Mouse (Mus musculus): ENCODE measurements around the gene Wwc1.
A peak's percentile ranks its signal among the peaks of the same experiment; 100 is the strongest.

Gene Wwc1

DNA sequence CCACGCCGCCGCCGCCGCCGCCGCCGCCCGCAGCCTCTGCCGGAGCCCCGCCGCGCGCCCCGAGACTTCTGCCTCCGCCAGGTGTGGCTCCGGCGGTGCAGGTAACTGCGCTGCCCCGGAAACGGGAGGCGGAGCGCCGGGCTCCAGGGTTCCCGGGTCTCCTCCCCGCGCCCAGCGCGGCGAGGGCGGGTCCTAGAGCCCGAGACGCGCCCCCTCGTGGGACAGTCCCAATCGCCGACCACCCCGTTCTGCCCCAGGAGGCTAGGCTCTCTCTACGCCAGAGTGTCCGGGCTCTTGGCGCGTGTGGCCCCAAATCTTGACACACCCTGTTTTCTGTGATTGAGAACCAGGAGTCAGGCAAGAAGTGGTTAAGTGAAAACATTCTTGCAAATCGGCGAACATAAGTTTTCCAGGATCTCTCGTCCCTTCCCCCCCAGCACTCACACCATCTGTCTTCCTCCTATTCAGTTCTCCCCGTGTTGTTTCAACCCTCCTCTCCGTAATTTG is at the start of gene Wwc1:
Wwc1 (minus strand) TSS at position 117 of the 507 bp plus-strand sequence.
- peak; percentile 85 for DNase-seq (ENCODE audit: low read depth, low spot score)

- DNase-seq (ENCODE audit: low read depth, low spot score): no peak
Measured at GRCm38 (mm10) chr11:36020009-36020408, 39.7 kb upstream of the Wwc1 start.

DNA sequence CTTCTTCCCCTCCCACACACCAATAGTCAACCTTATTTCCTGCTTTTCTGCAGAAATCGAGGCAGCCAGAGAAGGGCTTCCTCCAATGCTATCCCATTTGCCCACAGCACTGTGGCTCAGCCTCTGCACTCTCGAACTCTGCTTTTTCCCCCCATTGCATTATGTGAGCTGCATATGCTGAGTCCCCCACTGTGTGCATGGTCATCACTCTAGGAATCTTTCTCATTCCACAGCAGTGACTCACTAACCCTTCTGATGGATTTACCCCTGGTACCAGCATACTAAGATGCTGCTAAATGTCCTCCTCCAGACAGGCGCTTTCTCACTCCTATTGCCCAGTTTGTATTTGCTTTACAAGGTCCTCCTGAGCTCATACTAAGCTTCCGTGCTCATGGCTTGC is 32.9 kb upstream of the Wwc1 start:
- no peak for DNase-seq (ENCODE audit: low read depth, low spot score)

GRCm38 (mm10) chr11:36009281-36010208 is 29.2 kb upstream of the Wwc1 start:
- DNase-seq (ENCODE audit: low read depth, low spot score): no peak

DNA sequence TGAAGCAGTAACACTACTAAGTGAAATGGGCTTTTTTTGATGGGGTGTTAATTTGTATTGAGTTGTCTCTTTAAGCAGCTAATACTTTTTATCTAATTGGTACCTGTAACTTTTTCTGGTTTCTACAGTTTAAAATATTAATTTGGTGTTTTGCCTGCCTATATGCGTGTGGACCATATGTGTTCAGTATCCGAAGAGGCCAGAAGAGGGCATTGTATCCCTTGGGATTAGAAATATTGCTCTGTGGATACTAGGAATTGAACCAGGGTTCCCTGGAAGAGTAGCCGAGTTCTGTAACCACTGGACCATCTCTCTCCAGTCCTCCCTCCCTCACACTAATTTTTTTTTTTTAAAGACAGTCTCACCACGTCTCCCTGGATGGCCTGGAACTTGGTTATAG is 22.6 kb upstream of the Wwc1 start:
- DNase-seq (ENCODE audit: low read depth, low spot score): no peak

DNA sequence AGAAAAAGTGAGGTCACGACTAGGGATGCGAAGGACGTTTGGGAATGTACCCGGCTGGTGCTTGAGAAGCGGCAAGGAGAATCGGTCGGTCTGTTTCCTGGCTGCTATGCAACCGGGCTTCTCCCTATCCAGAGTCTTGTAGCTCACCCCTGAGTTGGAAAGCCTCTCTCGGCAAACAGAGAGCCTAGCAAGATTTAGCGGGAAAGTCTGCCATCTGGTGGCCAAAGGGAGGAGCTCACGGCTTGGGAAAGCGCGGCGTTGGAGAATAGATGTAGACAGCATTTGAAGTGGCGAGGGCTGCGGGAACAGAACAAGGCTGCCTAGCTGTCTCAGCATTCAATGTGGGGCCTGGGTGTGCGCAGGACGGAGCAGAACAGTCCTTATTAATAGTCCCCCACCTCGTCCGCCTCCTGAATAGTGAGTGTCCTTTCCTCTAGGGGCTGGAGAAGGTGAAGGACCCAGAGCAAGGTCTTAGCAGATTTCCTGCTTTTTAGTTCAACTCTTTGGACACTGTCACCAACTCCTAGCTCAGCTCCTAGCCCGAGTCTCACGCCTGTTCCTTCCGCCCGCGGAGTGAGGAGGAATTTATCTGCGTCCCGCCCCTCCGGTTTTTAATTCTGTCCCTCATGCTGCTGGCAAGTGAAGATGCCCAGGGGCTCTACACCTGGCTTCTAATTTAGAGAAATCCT is 21.1 kb upstream of the Wwc1 start:
- DNase-seq (ENCODE audit: low read depth, low spot score): peak; percentile 94

GRCm38 (mm10) chr11:36000585-36001281 is 20.4 kb upstream of the Wwc1 start:
- no peak for DNase-seq (ENCODE audit: low read depth, low spot score)

GRCm38 (mm10) chr11:36000038-36000437 is 19.7 kb upstream of the Wwc1 start:
- DNase-seq (ENCODE audit: low read depth, low spot score): no peak

DNA sequence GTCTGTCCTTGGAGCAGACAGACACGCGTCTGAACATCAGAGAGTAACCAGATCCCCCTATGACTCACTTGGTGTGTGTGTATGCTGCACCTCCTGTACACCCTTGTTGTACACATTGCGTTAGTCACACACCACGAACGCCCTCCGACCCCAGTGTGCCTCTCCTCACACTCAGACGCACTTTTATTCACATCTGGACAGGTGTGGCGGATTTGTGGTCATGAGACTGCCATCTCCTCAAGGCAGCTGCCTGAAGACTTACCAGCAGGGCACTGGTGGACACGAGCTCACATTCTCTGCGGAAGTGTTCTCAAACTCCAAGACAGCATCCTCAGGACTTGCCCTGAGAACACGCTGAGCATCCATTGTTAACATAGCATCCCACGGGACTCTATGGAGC is 17.7 kb upstream of the Wwc1 start:
- no peak for DNase-seq (ENCODE audit: low read depth, low spot score)

DNA sequence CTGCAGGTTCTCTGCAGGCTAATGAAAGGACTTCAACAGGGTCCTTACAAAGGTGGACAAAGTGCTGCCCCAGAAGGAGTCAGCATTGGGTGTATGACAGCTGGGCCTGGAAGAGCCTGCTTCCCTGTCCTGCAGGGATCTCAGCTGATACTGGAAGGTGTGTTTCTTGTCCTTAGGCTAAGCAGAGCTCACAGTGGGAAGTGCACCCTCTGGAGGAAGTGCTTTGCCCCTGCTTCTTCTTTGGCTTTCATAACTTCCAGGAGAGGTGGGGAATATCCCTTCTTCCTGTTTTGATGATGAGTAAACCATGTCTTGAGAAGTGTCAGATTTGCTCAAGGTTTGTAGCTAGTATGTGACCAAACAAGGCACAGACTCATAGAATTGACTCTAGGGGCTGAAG is 15.0 kb upstream of the Wwc1 start:
- peak; percentile 49 for DNase-seq (ENCODE audit: low read depth, low spot score)

DNA sequence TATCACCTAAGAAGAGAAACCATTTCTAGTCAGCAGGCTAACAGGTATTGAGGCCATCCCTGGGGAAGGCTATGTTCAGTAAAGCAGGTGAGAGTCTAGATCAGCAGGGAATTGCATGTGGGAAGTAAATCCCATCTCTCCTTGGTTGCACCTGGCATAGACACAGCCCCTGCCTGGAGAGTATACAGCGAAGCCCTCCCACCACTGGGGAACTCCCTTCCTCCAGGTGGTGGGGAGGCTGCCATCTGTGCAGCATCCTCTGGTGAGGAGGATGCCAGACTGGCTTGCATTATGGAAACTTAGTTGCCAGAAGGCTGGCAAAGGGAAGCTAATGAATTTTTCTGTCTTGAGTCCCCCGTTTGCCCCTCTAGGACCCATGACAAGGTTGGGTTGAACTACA is 11.5 kb upstream of the Wwc1 start:
- no peak for DNase-seq (ENCODE audit: low read depth, low spot score)

DNA sequence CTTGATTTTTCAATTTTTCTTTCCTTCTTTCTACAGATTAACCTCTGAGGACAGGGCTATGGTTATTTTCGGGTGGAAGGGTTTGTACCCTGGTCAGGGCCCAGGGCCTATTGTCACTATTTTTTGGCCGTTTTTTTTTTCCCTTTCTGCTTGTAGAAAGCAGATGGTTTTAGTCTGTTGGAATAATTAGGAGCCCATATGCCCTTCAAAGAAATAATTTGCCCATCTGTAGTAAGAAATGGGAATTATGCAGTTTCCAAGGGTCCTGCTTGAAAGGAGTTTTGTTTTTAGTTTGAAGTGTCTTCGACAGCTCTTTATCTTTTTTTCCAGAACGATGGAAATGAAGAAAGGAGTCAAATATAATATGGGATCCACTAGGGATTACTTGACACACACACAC is 9.6 kb upstream of the Wwc1 start:
- DNase-seq (ENCODE audit: low read depth, low spot score): no peak

GRCm38 (mm10) chr11:35985841-35986393 is 5.6 kb upstream of the Wwc1 start:
- peak; percentile 61 for DNase-seq (ENCODE audit: low read depth, low spot score)

- no peak for DNase-seq (ENCODE audit: low read depth, low spot score)
Measured at GRCm38 (mm10) chr11:35982734-35983133, 2.4 kb upstream of the Wwc1 start.

- peak; percentile 69 for DNase-seq (ENCODE audit: low read depth, low spot score)
Measured at GRCm38 (mm10) chr11:35979733-35980410, 455 bp downstream of the Wwc1 start.

DNA sequence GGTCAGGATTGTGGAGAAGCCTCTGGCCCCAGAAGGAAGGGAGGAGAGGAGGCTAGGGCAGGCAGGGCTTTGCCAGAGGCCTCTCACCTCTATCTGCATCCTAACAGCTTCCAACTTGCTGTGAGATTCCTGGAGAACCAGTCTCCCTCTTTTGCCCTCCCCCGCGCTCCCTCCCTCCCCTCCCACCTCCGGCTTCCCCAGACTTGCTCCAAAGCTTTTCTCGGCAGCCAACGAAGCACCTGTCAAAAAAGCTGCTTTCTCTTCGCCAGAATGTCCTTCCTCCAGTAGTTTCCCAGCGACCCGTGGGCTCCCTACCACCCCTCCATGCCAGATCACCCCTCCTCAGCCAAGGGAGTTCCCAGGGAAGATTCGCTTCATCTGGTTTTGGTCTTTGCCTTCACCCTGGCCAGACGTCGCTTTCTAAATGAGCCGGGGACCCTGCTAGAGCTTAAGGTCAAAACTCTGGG is 1.0 kb downstream of the Wwc1 start:
- DNase-seq (ENCODE audit: low read depth, low spot score): peak; percentile 53

DNA sequence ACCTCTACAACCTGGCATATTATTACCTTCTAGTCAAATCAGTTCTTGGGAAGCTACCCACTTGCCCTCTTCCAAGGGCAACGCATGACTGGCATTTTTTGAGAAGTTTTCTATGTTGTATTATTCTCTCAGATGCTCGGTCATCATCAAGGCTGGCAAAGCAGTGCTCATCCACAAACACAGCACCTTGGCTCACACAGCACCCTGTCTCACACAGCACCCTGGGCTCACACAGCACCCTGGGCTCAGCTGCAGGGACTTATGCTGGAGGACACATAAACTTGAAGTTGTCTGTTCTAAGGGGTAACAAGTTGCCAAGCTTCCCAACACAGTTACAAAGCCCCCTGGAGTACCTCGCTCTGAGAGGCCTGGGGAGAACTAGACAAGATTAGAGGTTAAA is 2.5 kb downstream of the Wwc1 start:
- no peak for DNase-seq (ENCODE audit: low read depth, low spot score)

- DNase-seq (ENCODE audit: low read depth, low spot score): no peak
Measured at GRCm38 (mm10) chr11:35977096-35977495, 3.2 kb downstream of the Wwc1 start.

GRCm38 (mm10) chr11:35976482-35976881 is 3.8 kb downstream of the Wwc1 start:
- peak; percentile 56 for DNase-seq (ENCODE audit: low read depth, low spot score)

GRCm38 (mm10) chr11:35974632-35975450 is 5.5 kb downstream of the Wwc1 start:
- DNase-seq (ENCODE audit: low read depth, low spot score): no peak

Data from ZHBTc4 (cell line).